Mouse (Mus musculus): ENCODE measurements around the gene Usp31. TPM values are rescaled to one million over a fixed set of nuclear protein-coding genes. Genes with fewer than 3 reads are reported as not detected.

The Usp31 gene
- total and polyA plus RNA-seq, 3 experiments = 14.4 to 14.7 TPM; not detected in 1

Other genes starting within 250 kb of the Usp31 start
- gene Scnn1g, start 27.2 kb upstream of the Usp31 start, total RNA-seq (2012; rRNA removed) = not detected in 2 replicates
- gene Scnn1g, start 27.2 kb upstream of the Usp31 start, polyA plus RNA-seq (2012; ENCODE audit: insufficient read depth in 1 of 2, insufficient read length in 2 of 2, low read depth in 1 of 2, low replicate concordance in 2 of 2, missing spikeins in 1 of 2) = not detected
- gene Scnn1b, start 157.8 kb upstream of the Usp31 start, total RNA-seq (2012; rRNA removed) = not detected in 2 replicates
- not detected for gene Scnn1b, start 157.8 kb upstream of the Usp31 start, polyA plus RNA-seq (2012; ENCODE audit: insufficient read depth in 1 of 2, insufficient read length in 2 of 2, low read depth in 1 of 2, low replicate concordance in 2 of 2, missing spikeins in 1 of 2)

Data from MEL (cell line).